Mouse (Mus musculus): ENCODE measurements around the gene B3gnt6.

B3gnt6 gene

GRCm38 (mm10) chr7:98162239-98162638 lies 37.0 kb downstream of the B3gnt6 start:
- POLR2A ChIA-PET: interaction anchor here in 3 of 4 experiments (0.8 to 1.9 kb wide), 3 partner anchors 9 to 14 kb away, joined by 3 to 5 read pairs (median 3); no protein-coding TSS in a partner anchor
- CTCF ChIA-PET: interaction anchor here in 2 of 4 experiments (0.9 to 2.9 kb wide), 3 partner anchors 9 to 30 kb away, joined by 4 to 11 read pairs (median 4); no protein-coding TSS in a partner anchor

GRCm38 (mm10) chr7:98160041-98160740 lies 39.1 kb downstream of the B3gnt6 start:
- ChIA-PET POLR2A (interaction anchor here in 3 of 4 experiments (0.5 to 5.5 kb wide), 11 partner anchors 10 to 35 kb away, joined by 3 to 44 read pairs (median 5); partner anchors contain the start of genes Omp (in 2 of the 3) and Capn5 (in 1 of the 3)), CTCF (no interaction called here)

- POLR2A ChIA-PET: interaction anchor here (0.6 to 5.5 kb wide), 34 partner anchors 8 to 1309 kb away, joined by 3 to 44 read pairs (median 6); partner anchors contain the start of genes Capn5 (in 2 of the 4), Omp (in 2 of the 4) and Tsku (in 1 of the 4)
- CTCF ChIA-PET: interaction anchor here (0.5 to 4.7 kb wide), 26 partner anchors 8 to 729 kb away, joined by 3 to 46 read pairs (median 4); partner anchors contain the start of genes Aqp11 (in 1 of the 4), Capn5 (in 1 of the 4) and Omp (in 1 of the 4)
Observed at GRCm38 (mm10) chr7:98158481-98158880, 40.8 kb downstream of the B3gnt6 start.

GRCm38 (mm10) chr7:98157636-98158332 lies 41.5 kb downstream of the B3gnt6 start:
- ChIA-PET CTCF (interaction anchor here (0.5 to 4.7 kb wide), 30 partner anchors 8 to 449 kb away, joined by 3 to 46 read pairs (median 4); partner anchors contain the start of genes Capn5 (in 2 of the 4), Omp (in 2 of the 4), Aqp11 (in 1 of the 4) and Tsku (in 1 of the 4)), POLR2A (interaction anchor here (0.6 to 5.5 kb wide), 44 partner anchors 8 to 1308 kb away, joined by 3 to 44 read pairs (median 5); partner anchors contain the start of genes Capn5 (in 2 of the 4), Omp (in 2 of the 4), Aamdc (in 1 of the 4) and Aqp11 (in 1 of the 4))

GRCm38 (mm10) chr7:98156280-98156665 lies 43.0 kb downstream of the B3gnt6 start:
- POLR2A ChIA-PET: interaction anchor here in 3 of 4 experiments (0.6 to 5.5 kb wide), 14 partner anchors 8 to 215 kb away, joined by 3 to 44 read pairs (median 8); partner anchors contain the start of genes Capn5 (in 2 of the 3) and Omp (in 2 of the 3)
- CTCF ChIA-PET: interaction anchor here (0.6 to 5.0 kb wide), 22 partner anchors 11 to 761 kb away, joined by 3 to 68 read pairs (median 6); partner anchors contain the start of gene Omp (in 2 of the 4)

- ChIA-PET POLR2A (interaction anchor here in 3 of 4 experiments (0.6 to 5.5 kb wide), 17 partner anchors 9 to 216 kb away, joined by 3 to 44 read pairs (median 5); partner anchors contain the start of genes Omp (in 2 of the 3) and Capn5 (in 1 of the 3)), CTCF (interaction anchor here (0.5 to 5.0 kb wide), 44 partner anchors 10 to 1109 kb away, joined by 3 to 68 read pairs (median 5); partner anchors contain the start of genes Omp (in 3 of the 4) and Capn5 (in 1 of the 4))
Observed at GRCm38 (mm10) chr7:98155546-98156279, 43.6 kb downstream of the B3gnt6 start.

GRCm38 (mm10) chr7:98153892-98154291 lies 45.4 kb downstream of the B3gnt6 start:
- ChIA-PET POLR2A (interaction anchor here in 3 of 4 experiments (1.0 to 2.1 kb wide), 7 partner anchors 9 to 37 kb away, joined by 3 to 7 read pairs (median 5); no protein-coding TSS in a partner anchor), CTCF (interaction anchor here (0.6 to 5.0 kb wide), 25 partner anchors 8 to 194 kb away, joined by 3 to 68 read pairs (median 7); partner anchors contain the start of gene Omp (in 2 of the 4))

GRCm38 (mm10) chr7:98153345-98153744 lies 45.9 kb downstream of the B3gnt6 start:
- POLR2A ChIA-PET: interaction anchor here in 3 of 4 experiments (0.6 to 2.1 kb wide), 9 partner anchors 9 to 1957 kb away, joined by 3 to 7 read pairs (median 5); no protein-coding TSS in a partner anchor
- CTCF ChIA-PET: interaction anchor here (0.6 to 5.0 kb wide), 37 partner anchors 9 to 1151 kb away, joined by 3 to 68 read pairs (median 4); partner anchors contain the start of genes Myo7a (in 1 of the 4) and Omp (in 1 of the 4)

GRCm38 (mm10) chr7:98152400-98152799 lies 46.9 kb downstream of the B3gnt6 start:
- ChIA-PET CTCF (interaction anchor here (0.5 to 5.0 kb wide), 19 partner anchors 8 to 577 kb away, joined by 3 to 68 read pairs (median 5); partner anchors contain the start of gene Omp (in 1 of the 4)), POLR2A (interaction anchor here in 3 of 4 experiments (0.7 to 2.1 kb wide), 5 partner anchors 10 to 38 kb away, joined by 3 to 7 read pairs (median 5); no protein-coding TSS in a partner anchor)

GRCm38 (mm10) chr7:98150525-98150924 lies 48.8 kb downstream of the B3gnt6 start:
- ChIA-PET POLR2A (interaction anchor here in 3 of 4 experiments (0.7 to 1.4 kb wide), 4 partner anchors 8 to 14 kb away, joined by 3 to 4 read pairs (median 4); no protein-coding TSS in a partner anchor), CTCF (interaction anchor here in 3 of 4 experiments (0.5 to 2.1 kb wide), 19 partner anchors 8 to 1471 kb away, joined by 3 to 9 read pairs (median 4); no protein-coding TSS in a partner anchor)

GRCm38 (mm10) chr7:98149802-98150201 lies 49.5 kb downstream of the B3gnt6 start:
- CTCF ChIA-PET: interaction anchor here (0.5 to 2.1 kb wide), 19 partner anchors 9 to 572 kb away, joined by 3 to 9 read pairs (median 4); no protein-coding TSS in a partner anchor

GRCm38 (mm10) chr7:98148721-98149407 lies 50.4 kb downstream of the B3gnt6 start:
- POLR2A ChIA-PET: interaction anchor here in 2 of 4 experiments (1.4 to 7.2 kb wide), 3 partner anchors 9 to 41 kb away, joined by 4 to 44 read pairs (median 5); no protein-coding TSS in a partner anchor

More at GRCm38 (mm10) chr7:98149802-98150201, 49.5 kb downstream of the B3gnt6 start:
- POLR2A ChIA-PET: interaction anchor here in 3 of 4 experiments (0.8 to 1.4 kb wide), 3 partner anchors 9 to 15 kb away, joined by 3 to 4 read pairs (median 3); no protein-coding TSS in a partner anchor

GRCm38 (mm10) chr7:98147766-98148165 lies 51.5 kb downstream of the B3gnt6 start:
- POLR2A ChIA-PET: interaction anchor here in 2 of 4 experiments (1.5 to 7.2 kb wide), 3 partner anchors 10 to 42 kb away, joined by 3 to 44 read pairs (median 5); no protein-coding TSS in a partner anchor
- CTCF ChIA-PET: interaction anchor here in 1 of 4 experiments (1.1 to 8.2 kb wide), 4 partner anchors 7 to 46 kb away, joined by 3 to 68 read pairs (median 5); no protein-coding TSS in a partner anchor

More at GRCm38 (mm10) chr7:98148721-98149407, 50.4 kb downstream of the B3gnt6 start:
- CTCF ChIA-PET: interaction anchor here in 2 of 4 experiments (0.6 to 2.1 kb wide), 6 partner anchors 8 to 41 kb away, joined by 6 to 8 read pairs (median 6); no protein-coding TSS in a partner anchor

- ChIA-PET CTCF (interaction anchor here in 2 of 4 experiments (1.1 to 8.2 kb wide), 6 partner anchors 8 to 25 kb away, joined by 4 to 68 read pairs (median 6); no protein-coding TSS in a partner anchor), POLR2A (interaction anchor here in 2 of 4 experiments (0.8 to 7.2 kb wide), 5 partner anchors 11 to 43 kb away, joined by 3 to 44 read pairs (median 5); no protein-coding TSS in a partner anchor)
Observed at GRCm38 (mm10) chr7:98146447-98146845, 52.8 kb downstream of the B3gnt6 start.

GRCm38 (mm10) chr7:98145842-98146446 lies 53.3 kb downstream of the B3gnt6 start:
- ChIA-PET CTCF (interaction anchor here in 3 of 4 experiments (0.9 to 8.2 kb wide), 10 partner anchors 8 to 74 kb away, joined by 3 to 68 read pairs (median 5); no protein-coding TSS in a partner anchor), POLR2A (interaction anchor here in 2 of 4 experiments (0.8 to 7.2 kb wide), 3 partner anchors 12 to 21 kb away, joined by 3 to 44 read pairs (median 3); no protein-coding TSS in a partner anchor)
